Mouse (Mus musculus): ENCODE measurements around the gene Gm45140. TPM values are rescaled to one million over a fixed set of nuclear protein-coding genes. Genes with fewer than 3 reads are reported as not detected.
A peak's percentile ranks its signal among the peaks of the same experiment; 100 is the strongest.
"Not testable (repeated sequence)": the region's sequence is repeated elsewhere in the genome, so short reads cannot be mapped to it uniquely, and the experiment has no call there.

Gm45140 gene
- polyA plus RNA-seq, 1 experiment from 2014 or later: 3.0 TPM

GRCm38 (mm10) chr6:87780546-87781301, 54.9 kb downstream of the Gm45140 start:
- H3K4me3 ChIP-seq: no peak overlapping the region
- no peak overlapping the region for H3K4me2 ChIP-seq
- H3K27ac ChIP-seq: no peak overlapping the region
- no peak for ATAC-seq (ENCODE audit: insufficient number of reproducible peaks, low FRiP score, low TSS enrichment, low read depth)
- no peaks in the 10 kb centered on the region for H3K9me3 ChIP-seq
- WGBS: 69% methylated on average over 10 of the region's 10 CpGs
- H3K9ac ChIP-seq: no peak overlapping the region
- peaks cover 13% of the 10 kb centered on the region for H3K4me1 ChIP-seq
- H3K36me3 ChIP-seq: no peaks in the 10 kb centered on the region
- no peaks in the 10 kb centered on the region for H3K27me3 ChIP-seq

GRCm38 (mm10) chr6:87779174-87780165, 56.1 kb downstream of the Gm45140 start:
- Histone ChIP-seq H3K27ac (0 out of 2 replicates have a peak overlapping the region, but pooled peaks have one; percentile 11), H3K36me3 (no peaks in the 10 kb centered on the region), H3K27me3 (no peaks in the 10 kb centered on the region), H3K4me1 (peaks cover 13% of the 10 kb centered on the region), H3K4me3 (no peak overlapping the region), H3K4me2 (no peak overlapping the region), H3K9me3 (no peaks in the 10 kb centered on the region), H3K9ac (no peak overlapping the region; the same call in 1 of the 2 replicates)
- whole genome bisulfite sequencing: 73% methylated on average over 11 of the region's 11 CpGs
- ATAC-seq (ENCODE audit: insufficient number of reproducible peaks, low FRiP score, low TSS enrichment, low read depth): no peak

- no peak overlapping the region for H3K4me3 ChIP-seq
- no peak for ATAC-seq (ENCODE audit: insufficient number of reproducible peaks, low FRiP score, low TSS enrichment, low read depth)
- no peaks in the 10 kb centered on the region for H3K36me3 ChIP-seq
- peaks cover 13% of the 10 kb centered on the region for H3K4me1 ChIP-seq
- H3K27me3 ChIP-seq: no peaks in the 10 kb centered on the region
- 69% methylated on average over 11 of the region's 11 CpGs for WGBS
- 0 out of 2 replicates have a peak overlapping the region, but pooled peaks have one; percentile 11 for H3K27ac ChIP-seq
- H3K4me2 ChIP-seq: no peak overlapping the region
- no peak overlapping the region; the same call in 1 of the 2 replicates for H3K9ac ChIP-seq
- no peaks in the 10 kb centered on the region for H3K9me3 ChIP-seq
Measured at GRCm38 (mm10) chr6:87778294-87779173, 57.1 kb downstream of the Gm45140 start.

- H3K4me3 ChIP-seq: no peak within 1 kb of the TSS
- no peaks in the 10 kb centered on the region for H3K36me3 ChIP-seq
- H3K4me2 ChIP-seq: no peak within 1 kb of the TSS
- H3K27me3 ChIP-seq: no peaks in the 10 kb centered on the region
- no peak for ATAC-seq (ENCODE audit: insufficient number of reproducible peaks, low FRiP score, low TSS enrichment, low read depth)
- H3K9ac ChIP-seq: no peak within 1 kb of the TSS; the same call in 1 of the 2 replicates
- H3K9me3 ChIP-seq: no peaks in the 10 kb centered on the region
- WGBS: 61% methylated on average over 2 of the region's 2 CpGs
- peaks cover 13% of the 10 kb centered on the region for H3K4me1 ChIP-seq
- H3K27ac ChIP-seq: 0 out of 2 replicates have a peak within 1 kb of the TSS, but pooled peaks have one; percentile 11
Measured at GRCm38 (mm10) chr6:87777842-87778241, 57.8 kb downstream of the Gm45140 start, which contains the start of gene Gp9. TSS of gene Gp9 (plus strand) at chr6:87778072.

- WGBS: 82% methylated on average over 1 of the region's 1 CpGs
- H3K27ac ChIP-seq: no peak overlapping the region
- peaks cover 13% of the 10 kb centered on the region for H3K4me1 ChIP-seq
- no peak overlapping the region for H3K4me2 ChIP-seq
- no peak overlapping the region for H3K9ac ChIP-seq
- no peak overlapping the region for H3K4me3 ChIP-seq
- H3K27me3 ChIP-seq: no peaks in the 10 kb centered on the region
- ATAC-seq (ENCODE audit: insufficient number of reproducible peaks, low FRiP score, low TSS enrichment, low read depth): no peak
- no peaks in the 10 kb centered on the region for H3K36me3 ChIP-seq
- H3K9me3 ChIP-seq: no peaks in the 10 kb centered on the region
Measured at GRCm38 (mm10) chr6:87776663-87777062, 58.9 kb downstream of the Gm45140 start.

- 63% methylated on average over 3 of the region's 3 CpGs for WGBS
- Histone ChIP-seq H3K27ac (no peak overlapping the region), H3K9ac (no peak overlapping the region), H3K36me3 (no peaks in the 10 kb centered on the region), H3K9me3 (no peaks in the 10 kb centered on the region), H3K4me2 (no peak overlapping the region), H3K4me3 (no peak overlapping the region), H3K27me3 (no peaks in the 10 kb centered on the region), H3K4me1 (peaks cover 13% of the 10 kb centered on the region)
- ATAC-seq (ENCODE audit: insufficient number of reproducible peaks, low FRiP score, low TSS enrichment, low read depth): no peak
Measured at GRCm38 (mm10) chr6:87775588-87776245, 59.9 kb downstream of the Gm45140 start.

- no peak overlapping the region for H3K4me3 ChIP-seq
- H3K4me2 ChIP-seq: no peak overlapping the region
- WGBS: 75% methylated on average over 9 of the region's 9 CpGs
- H3K36me3 ChIP-seq: no peaks in the 10 kb centered on the region
- H3K4me1 ChIP-seq: peaks cover 13% of the 10 kb centered on the region
- no peaks in the 10 kb centered on the region for H3K27me3 ChIP-seq
- H3K9ac ChIP-seq: no peak overlapping the region
- H3K9me3 ChIP-seq: no peaks in the 10 kb centered on the region
- no peak for ATAC-seq (ENCODE audit: insufficient number of reproducible peaks, low FRiP score, low TSS enrichment, low read depth)
- no peak overlapping the region for H3K27ac ChIP-seq
Measured at GRCm38 (mm10) chr6:87774909-87775308, 60.7 kb downstream of the Gm45140 start.

- Histone ChIP-seq H3K4me3 (no peak overlapping the region), H3K4me1 (peaks cover 13% of the 10 kb centered on the region), H3K9me3 (no peaks in the 10 kb centered on the region), H3K9ac (no peak overlapping the region), H3K27me3 (no peaks in the 10 kb centered on the region), H3K4me2 (no peak overlapping the region), H3K36me3 (no peaks in the 10 kb centered on the region), H3K27ac (no peak overlapping the region)
- WGBS: 19% methylated on average over 1 of the region's 1 CpGs
- no peak for ATAC-seq (ENCODE audit: insufficient number of reproducible peaks, low FRiP score, low TSS enrichment, low read depth)
Measured at GRCm38 (mm10) chr6:87774466-87774865, 61.1 kb downstream of the Gm45140 start.

- Histone ChIP-seq H3K36me3 (no peaks in the 10 kb centered on the region), H3K27ac (no peak overlapping the region), H3K4me3 (no peak overlapping the region), H3K27me3 (no peaks in the 10 kb centered on the region), H3K9ac (no peak overlapping the region), H3K4me2 (no peak overlapping the region), H3K9me3 (no peaks in the 10 kb centered on the region), H3K4me1 (no peaks in the 10 kb centered on the region)
- no peak for ATAC-seq (ENCODE audit: insufficient number of reproducible peaks, low FRiP score, low TSS enrichment, low read depth)
- 47% methylated on average over 8 of the region's 8 CpGs for WGBS
Measured at GRCm38 (mm10) chr6:87770626-87771025, 65.0 kb downstream of the Gm45140 start.

GRCm38 (mm10) chr6:87764296-87764695, 71.3 kb downstream of the Gm45140 start:
- not testable (repeated sequence) for H3K36me3 ChIP-seq; H3K4me2 ChIP-seq; H3K27ac ChIP-seq; ATAC-seq (ENCODE audit: insufficient number of reproducible peaks, low FRiP score, low TSS enrichment, low read depth); H3K4me3 ChIP-seq; H3K9ac ChIP-seq; H3K4me1 ChIP-seq; H3K27me3 ChIP-seq; H3K9me3 ChIP-seq
- WGBS: 88% methylated on average over 2 of the region's 2 CpGs

Measured in limb, embryonic 15.5 days (tissue).